Mouse (Mus musculus) thymus, adult 2 months (tissue): Measurements from ENCODE around the gene Gpr15. TPM values are rescaled to one million over a fixed set of nuclear protein-coding genes. Genes with fewer than 3 reads are reported as not detected.

Source experiments
- DNase-seq: peaks from one replicate; pipeline ENCODE4 v3.0.0; 2021
- H3K27ac ChIP-seq: fragments of 200-500 bp; 2 replicates; pipeline ENCODE4 v1.5.1; 2012; ENCODE audit warnings: low read length, control low read depth; ENCODE audit not compliant: control insufficient read depth, insufficient read depth
- H3K27me3 ChIP-seq: fragments of 200-500 bp; 2 replicates; pipeline ENCODE4 v1.6.1; 2012; ENCODE audit warnings: mild to moderate bottlenecking, low read length, moderate library complexity, mixed read lengths; ENCODE audit not compliant: control insufficient read depth, insufficient read depth
- H3K36me3 ChIP-seq: fragments of 200-500 bp; 2 replicates; pipeline ENCODE4 v1.6.1; 2012; ENCODE audit warnings: mild to moderate bottlenecking, low read length, moderate library complexity; ENCODE audit not compliant: control insufficient read depth, insufficient read depth
- H3K4me1 ChIP-seq: fragments of 200-500 bp; replicated peaks from 2 replicates; pipeline ENCODE4 v1.6.1; 2012; ENCODE audit warnings: low read length; ENCODE audit not compliant: control insufficient read depth, insufficient read depth
- H3K4me3 ChIP-seq: fragments of 200-500 bp; 2 replicates; pipeline ENCODE4 v1.5.1; 2012; ENCODE audit warnings: mild to moderate bottlenecking, low read length, control low read depth, moderate library complexity; ENCODE audit not compliant: control insufficient read depth, insufficient read depth
- CTCF ChIP-seq: fragments of 200-500 bp; IDR thresholded peaks from 2 replicates; pipeline ENCODE4 v1.5.1; 2012; ENCODE audit warnings: mild to moderate bottlenecking, control low read depth, low read length, moderate library complexity, borderline replicate concordance; ENCODE audit not compliant: control insufficient read depth, poor library complexity, insufficient read depth; ENCODE audit errors: extremely low read depth
- POLR2A ChIP-seq: fragments of 200-500 bp; IDR thresholded peaks from 2 replicates; pipeline ENCODE4 v1.6.1; 2012; ENCODE audit warnings: mild to moderate bottlenecking, low read length, control low read depth, moderate library complexity; ENCODE audit not compliant: control insufficient read depth, poor library complexity, insufficient read depth; ENCODE audit errors: extremely low read depth
- WGBS: fragments of 180-500 bp; shearing (Covaris S2); methylation state at CpG from one replicate; pipeline ENCODE4 v1.1.7; 2018; 5-methylcytosine and 5-hydroxymethylcytosine counted together
- polyA plus RNA-seq: library from polyadenylated mRNA; depleted of rRNA; stranded (reverse); fragments of >200 nt; gene quantifications from 2 replicates; pipeline ENCODE4 v1.2.3, GENCODE M21; 2012; rRNA removed

The Gpr15 gene
- polyA plus RNA-seq, result 0.17 and 0.24 TPM in 2 replicates

- no peak for DNase-seq
- no peak within 1 kb of the TSS for H3K27ac ChIP-seq
- no peaks in the 10 kb centered on the region for H3K27me3 ChIP-seq
- no peaks in the 10 kb centered on the region for H3K4me1 ChIP-seq
- no peak for TF ChIP-seq CTCF
- TF ChIP-seq POLR2A, result no peak
- H3K36me3 ChIP-seq, result no peaks in the 10 kb centered on the region
- H3K4me3 ChIP-seq, result no peak within 1 kb of the TSS
- WGBS, result 67% methylated on average over 7 of the region's 7 CpGs
These were observed at the start of gene Gpr15 for GRCm38 (mm10) chr16:58718666-58719120. Gene Gpr15, minus strand, starts transcription at chr16:58719070.

GRCm38 (mm10) chr16:58763076-58763475 lies 44.2 kb upstream of the Gpr15 start, which contains the start of gene Olfr172:
Gene Olfr172, minus strand, starts transcription at chr16:58763176.
- TF ChIP-seq CTCF, result no peak
- no peak for TF ChIP-seq POLR2A
- Histone ChIP-seq H3K4me3 (no peak within 1 kb of the TSS), H3K36me3 (no peaks in the 10 kb centered on the region), H3K4me1 (no peaks in the 10 kb centered on the region), H3K27me3 (no peaks in the 10 kb centered on the region), H3K27ac (no peak within 1 kb of the TSS)
- no peak for DNase-seq
- WGBS, result 88% methylated on average over 1 of the region's 1 CpGs

GRCm38 (mm10) chr16:58756191-58756590 lies 37.3 kb upstream of the Gpr15 start:
- DNase-seq, result no peak

GRCm38 (mm10) chr16:58751314-58751713 lies 32.4 kb upstream of the Gpr15 start:
- H3K4me1 ChIP-seq, result no peaks in the 10 kb centered on the region
- no peak overlapping the region for H3K4me3 ChIP-seq
- H3K36me3 ChIP-seq, result no peaks in the 10 kb centered on the region
- TF ChIP-seq POLR2A (no peak), CTCF (no peak)
- H3K27me3 ChIP-seq, result no peaks in the 10 kb centered on the region
- 36% methylated on average over 1 of the region's 1 CpGs for WGBS
- H3K27ac ChIP-seq, result no peak overlapping the region
- no peak for DNase-seq

More at GRCm38 (mm10) chr16:58756191-58756590, 37.3 kb upstream of the Gpr15 start:
- Histone ChIP-seq H3K27ac (no peak overlapping the region), H3K27me3 (no peaks in the 10 kb centered on the region), H3K36me3 (no peaks in the 10 kb centered on the region), H3K4me3 (no peak overlapping the region), H3K4me1 (no peaks in the 10 kb centered on the region)
- TF ChIP-seq CTCF (no peak), POLR2A (no peak)

GRCm38 (mm10) chr16:58746715-58747114 lies 27.8 kb upstream of the Gpr15 start:
- H3K27ac ChIP-seq, result no peak overlapping the region
- no peak overlapping the region for H3K4me3 ChIP-seq
- 83% methylated on average over 4 of the region's 4 CpGs for WGBS
- H3K36me3 ChIP-seq, result no peaks in the 10 kb centered on the region
- no peaks in the 10 kb centered on the region for H3K27me3 ChIP-seq
- no peaks in the 10 kb centered on the region for H3K4me1 ChIP-seq
- DNase-seq, result no peak
- no peak for TF ChIP-seq POLR2A
- TF ChIP-seq CTCF, result no peak

- Histone ChIP-seq H3K36me3 (no peaks in the 10 kb centered on the region), H3K27ac (no peak overlapping the region), H3K27me3 (no peaks in the 10 kb centered on the region), H3K4me3 (no peak overlapping the region), H3K4me1 (no peaks in the 10 kb centered on the region)
- no peak for TF ChIP-seq POLR2A
- TF ChIP-seq CTCF, result no peak
- 98% methylated on average over 5 of the region's 5 CpGs for WGBS
- DNase-seq, result no peak
These were observed 21.9 kb upstream of the Gpr15 start for GRCm38 (mm10) chr16:58740751-58741150.

GRCm38 (mm10) chr16:58738800-58739199 lies 19.9 kb upstream of the Gpr15 start:
- Histone ChIP-seq H3K4me1 (no peaks in the 10 kb centered on the region), H3K36me3 (no peaks in the 10 kb centered on the region), H3K27me3 (no peaks in the 10 kb centered on the region), H3K27ac (no peak overlapping the region), H3K4me3 (no peak overlapping the region)
- TF ChIP-seq CTCF, result no peak
- TF ChIP-seq POLR2A, result no peak
- 96% methylated on average over 1 of the region's 1 CpGs for WGBS
- no peak for DNase-seq
